Mouse (Mus musculus) telencephalon, adult 2 months (tissue): Measurements from ENCODE around the gene Adamts15.

Experiments used
- DNase-seq: peaks from one replicate; pipeline ENCODE4 v3.0.0-alpha.2; 2011; ENCODE audit warnings: low read depth, low spot score

Adamts15 gene

GRCm38 (mm10) chr9:30879947-30880273 lies 42.3 kb downstream of the Adamts15 start:
- DNase-seq: no peak

GRCm38 (mm10) chr9:30879248-30879946 lies 42.9 kb downstream of the Adamts15 start:
- no peak for DNase-seq

GRCm38 (mm10) chr9:30876552-30876951 lies 45.7 kb downstream of the Adamts15 start:
- DNase-seq: no peak

GRCm38 (mm10) chr9:30855837-30856236 lies 66.4 kb downstream of the Adamts15 start:
- DNase-seq: no peak

- no peak for DNase-seq
Measured at GRCm38 (mm10) chr9:30851841-30852240, 70.4 kb downstream of the Adamts15 start.

GRCm38 (mm10) chr9:30849951-30850350 lies 72.3 kb downstream of the Adamts15 start:
- DNase-seq: no peak

GRCm38 (mm10) chr9:30849444-30849843 lies 72.8 kb downstream of the Adamts15 start:
- no peak for DNase-seq
